In the genomic region with DNA sequence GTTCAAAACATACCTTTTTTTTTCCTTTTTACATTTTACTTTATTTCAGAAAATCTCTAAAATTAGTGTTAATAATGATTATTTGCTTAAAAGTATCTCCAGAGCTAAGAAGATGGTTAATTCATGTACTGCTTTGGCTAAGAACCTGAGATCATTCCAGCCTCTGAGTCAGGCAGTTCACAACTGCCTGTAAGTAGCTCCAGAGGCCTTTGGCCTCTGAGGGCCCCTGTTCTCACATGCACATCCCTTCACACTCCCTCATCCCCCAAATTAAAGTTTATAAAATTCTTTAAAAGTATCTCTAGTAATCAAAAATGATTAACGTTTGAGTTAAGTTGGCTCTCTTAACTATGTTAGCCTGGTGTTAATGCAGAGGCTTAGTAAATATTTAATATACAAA, we compare ENCODE assay signal across 16 mouse cellular contexts.
"Had no signal": no experiment of that assay in that cellular context is flagged by ENCODE, and none has a peak within 500 bp of the region (broad histone marks: within the 10 kb centered on the region; RNA-seq: fewer than 3 reads in every experiment).

No protein-coding gene starts in this region.

- H3K27ac ChIP-seq: kidney, embryonic 15.5 days; left cerebral cortex, adult 2 months; liver, embryonic 13.5 days; neural tube, embryonic 12.5 days; neural tube, embryonic 15.5 days; stomach, embryonic 15.5 days had no signal

- H3K4me3 ChIP-seq: kidney, embryonic 15.5 days; left cerebral cortex, adult 2 months; liver, embryonic 13.5 days; neural tube, embryonic 12.5 days; neural tube, embryonic 15.5 days; stomach, embryonic 15.5 days had no signal

- H3K4me2 ChIP-seq: kidney, embryonic 15.5 days; liver, embryonic 13.5 days; midbrain, embryonic 11.5 days; neural tube, embryonic 12.5 days; neural tube, embryonic 15.5 days; stomach, embryonic 15.5 days had no signal

- H3K9me3 ChIP-seq: kidney, embryonic 15.5 days; liver, embryonic 13.5 days; neural tube, embryonic 12.5 days; neural tube, embryonic 15.5 days; stomach, embryonic 15.5 days had no signal

- H3K9ac ChIP-seq: kidney, embryonic 15.5 days; liver, embryonic 13.5 days; neural tube, embryonic 12.5 days; neural tube, embryonic 15.5 days; stomach, embryonic 15.5 days had no signal

- H3K36me3 ChIP-seq: kidney, embryonic 15.5 days; liver, embryonic 13.5 days; neural tube, embryonic 12.5 days; neural tube, embryonic 15.5 days; stomach, embryonic 15.5 days had no signal

- DNase-seq: kidney, postnatal 10 days; layer of hippocampus, postnatal 36 days; liver, embryonic 13.5 days; lung, adult 2 months; midbrain, embryonic 14.5 days; right cerebral cortex, postnatal 14 days; right cerebral cortex, postnatal 4 days; thymus, adult 18-20 months; thymus, postnatal 14 days; thymus, postnatal 4 days had no signal

- H3K4me1 ChIP-seq: kidney, embryonic 15.5 days; liver, embryonic 13.5 days; neural tube, embryonic 12.5 days; neural tube, embryonic 15.5 days; stomach, embryonic 15.5 days had no signal

- H3K27me3 ChIP-seq: kidney, embryonic 15.5 days; neural tube, embryonic 12.5 days; neural tube, embryonic 15.5 days; stomach, embryonic 15.5 days had no signal
